Mouse (Mus musculus): Measurements from ENCODE around the gene Cldn7.
"Not testable (repeated sequence)": the region's sequence is repeated elsewhere in the genome, so short reads cannot be mapped to it uniquely, and the experiment has no call there.

Gene Cldn7
- long read RNA-seq, experiment 1 = 0 reads
- long read RNA-seq, experiment 2 = 0 reads

DNA sequence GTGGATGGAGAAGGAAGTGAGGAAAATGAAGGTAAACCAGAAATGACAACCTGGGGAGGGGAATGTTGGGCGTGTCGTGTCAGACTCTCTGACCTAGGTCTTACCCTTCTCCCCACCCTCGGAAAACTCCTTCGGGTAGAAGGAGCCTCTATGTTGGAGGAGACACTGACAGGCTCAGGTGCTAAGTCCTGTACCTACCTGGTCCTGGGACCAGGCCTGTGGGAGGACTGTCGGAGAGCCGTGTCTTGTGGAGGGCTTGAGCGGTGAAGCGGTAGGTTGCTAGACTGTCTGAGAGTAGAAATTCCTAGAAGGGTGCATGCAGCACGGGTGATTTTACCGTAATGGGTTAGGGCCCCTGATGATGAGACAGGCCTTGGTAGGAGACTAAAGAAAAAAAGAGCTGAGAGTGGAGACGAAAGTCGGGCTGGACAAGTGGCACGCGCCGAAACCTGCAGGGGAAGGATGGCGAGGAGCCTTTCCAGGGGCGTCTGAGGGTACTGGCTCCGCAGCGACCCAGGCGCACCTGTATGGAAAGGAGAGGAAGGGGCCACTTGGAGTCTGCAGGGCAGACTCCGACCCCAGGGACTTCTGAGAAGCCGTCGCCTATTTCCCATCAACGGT, at the start of gene Cldn7:
Gene Cldn7, plus strand, starts transcription at position 130 of the 621 bp plus-strand sequence.
- intact Hi-C loops (cut with DNase I) = no loop called here

DNA sequence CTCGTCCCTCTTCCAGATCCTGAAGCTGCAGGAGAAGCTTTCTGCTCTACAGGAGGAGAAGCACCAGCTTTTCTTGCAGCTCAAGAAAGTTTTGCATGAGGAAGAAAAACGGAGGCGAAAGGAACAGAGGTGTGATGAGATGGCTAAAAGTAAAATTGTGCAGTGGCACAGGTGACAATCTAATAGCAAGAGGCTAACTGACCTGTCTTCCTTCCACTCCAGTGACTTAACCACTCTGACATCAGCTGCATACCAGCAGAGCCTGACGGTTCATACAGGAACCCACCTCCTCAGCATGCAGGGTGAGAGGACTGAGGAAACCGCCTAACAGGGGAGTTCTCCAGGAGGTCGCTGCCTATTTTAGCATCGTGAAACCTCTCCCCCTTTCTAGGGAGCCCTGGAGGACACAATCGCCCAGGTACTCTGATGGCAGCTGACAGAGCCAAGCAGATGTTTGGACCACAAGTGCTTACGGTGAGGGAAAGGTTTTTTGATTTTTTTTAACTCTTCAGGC, 49.6 kb upstream of the Cldn7 start:
- intact Hi-C loops (cut with DNase I) = no loop called here

DNA sequence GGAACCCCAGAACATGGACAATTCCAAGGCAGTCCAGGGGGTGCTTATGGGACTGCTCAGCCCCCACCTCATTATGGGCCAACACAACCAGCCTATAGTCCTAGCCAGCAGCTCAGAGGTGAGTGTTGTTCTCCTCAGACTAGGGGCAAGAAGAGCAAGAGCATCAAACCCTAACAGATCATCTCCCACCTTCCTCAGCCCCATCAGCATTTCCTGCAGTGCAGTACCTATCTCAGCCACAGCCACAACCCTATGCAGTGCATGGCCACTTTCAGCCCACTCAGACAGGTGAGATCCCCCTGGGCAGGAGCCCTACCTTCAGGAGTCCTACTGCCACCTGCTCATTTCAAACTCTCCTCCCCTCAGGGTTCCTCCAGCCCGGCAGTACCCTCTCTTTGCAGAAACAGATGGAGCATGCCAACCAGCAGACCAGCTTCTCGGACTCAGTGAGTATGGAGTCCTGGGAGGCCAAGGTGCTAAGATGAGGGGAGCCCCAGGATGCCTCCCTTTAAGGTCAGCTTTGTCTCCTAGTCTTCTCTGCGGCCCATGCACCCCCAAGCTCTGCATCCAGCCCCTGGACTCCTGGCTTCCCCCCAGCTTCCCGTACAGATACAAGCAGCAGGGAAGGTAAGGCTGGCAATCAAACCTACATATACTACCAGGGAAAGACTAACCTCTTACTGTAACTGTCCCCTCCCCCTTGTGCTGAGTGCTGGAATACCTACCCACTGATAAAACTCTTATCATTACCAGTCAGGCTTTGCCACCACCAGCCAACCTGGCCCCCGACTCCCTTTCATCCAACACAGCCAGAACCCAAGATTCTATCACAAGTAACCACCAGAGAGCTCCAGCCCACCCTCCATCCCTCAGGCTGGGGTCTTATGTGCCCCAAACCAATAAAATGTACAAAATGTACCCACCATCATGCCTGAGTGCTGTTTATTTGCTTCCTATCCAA, 48.6 kb upstream of the Cldn7 start:
- intact Hi-C loops (cut with DNase I) = no loop called here

DNA sequence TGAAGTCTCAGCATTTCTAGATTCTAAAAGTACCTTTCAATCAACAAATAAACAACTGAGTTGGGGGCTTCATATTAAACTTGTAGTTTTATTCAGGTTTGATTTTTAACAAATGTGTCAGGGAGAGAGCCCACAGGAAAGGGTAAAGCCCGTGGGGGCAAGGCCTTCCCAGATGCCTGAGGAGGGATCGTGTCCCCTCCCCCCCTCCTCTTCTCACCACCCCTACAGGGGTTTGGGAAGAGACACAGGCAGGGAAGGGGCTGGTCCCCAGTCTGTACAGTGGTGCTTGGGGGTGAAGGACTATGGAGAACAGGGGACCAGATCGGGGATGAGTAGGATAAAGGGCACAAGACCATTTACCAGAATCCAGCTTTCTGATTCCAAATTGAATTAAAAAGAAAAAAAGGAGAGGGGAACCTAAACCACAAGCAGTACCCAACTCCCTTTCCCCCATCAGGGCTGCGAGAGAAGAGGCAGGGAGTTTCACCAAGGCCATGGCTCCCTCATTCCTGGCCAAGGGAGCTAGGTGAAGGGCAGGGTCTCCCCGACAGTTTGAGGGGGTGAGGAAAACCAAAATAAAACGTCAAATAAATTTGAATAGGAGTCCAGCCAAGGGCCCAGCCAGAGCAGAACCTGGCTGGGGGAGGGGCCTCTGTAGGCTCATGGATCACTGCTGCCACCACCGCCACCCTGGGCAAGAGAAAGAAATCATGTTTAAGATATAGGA, 47.8 kb upstream of the Cldn7 start:
- intact Hi-C loops (cut with DNase I) = not testable (repeated sequence)

DNA sequence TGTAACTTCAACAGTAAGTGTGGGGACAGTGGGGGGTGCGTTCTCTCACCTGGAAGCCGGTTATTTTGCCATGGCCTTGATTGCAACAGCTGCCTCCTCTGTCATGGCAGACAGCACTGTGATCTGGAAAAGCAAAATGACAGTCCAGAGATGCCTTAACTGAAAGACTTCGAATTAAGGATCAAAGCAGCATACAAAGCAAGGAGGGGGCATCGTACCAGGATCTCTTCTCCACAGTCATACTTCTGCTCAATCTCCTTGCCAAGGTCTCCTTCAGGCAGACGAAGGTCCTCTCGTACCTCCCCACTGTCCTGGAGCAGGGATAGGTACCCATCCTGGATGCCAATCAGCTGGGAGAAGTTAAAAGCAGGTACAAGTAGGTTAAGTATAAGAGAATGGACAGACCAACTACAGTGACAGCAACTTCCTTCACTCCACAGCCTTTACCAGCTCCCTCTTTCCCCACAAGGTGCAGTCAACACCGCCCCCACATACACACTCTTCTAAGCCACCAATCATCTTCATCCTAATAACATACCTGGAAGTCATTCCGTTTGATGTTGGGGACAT, 47.1 kb upstream of the Cldn7 start:
- intact Hi-C loops (cut with DNase I) = no loop called here

DNA sequence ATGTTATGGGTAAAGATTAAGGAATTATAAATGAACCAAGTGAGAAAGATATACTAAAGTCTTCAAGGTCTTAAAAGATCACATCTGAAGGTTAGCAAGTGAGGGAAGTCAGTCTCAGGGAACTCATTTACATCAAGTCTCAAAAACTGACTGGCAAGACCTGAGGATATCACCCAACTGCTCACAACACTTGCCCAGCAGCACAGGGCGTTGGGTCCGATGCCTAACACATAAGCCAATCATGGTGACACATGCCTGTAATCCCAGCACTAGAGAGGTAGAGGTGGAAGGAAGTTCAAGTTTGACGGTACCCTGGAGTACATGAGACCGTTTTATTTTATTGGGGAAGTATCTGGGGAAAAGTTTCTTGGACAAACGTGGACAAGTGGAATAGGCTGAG, 46.5 kb upstream of the Cldn7 start:
- intact Hi-C loops (cut with DNase I) = no loop called here

DNA sequence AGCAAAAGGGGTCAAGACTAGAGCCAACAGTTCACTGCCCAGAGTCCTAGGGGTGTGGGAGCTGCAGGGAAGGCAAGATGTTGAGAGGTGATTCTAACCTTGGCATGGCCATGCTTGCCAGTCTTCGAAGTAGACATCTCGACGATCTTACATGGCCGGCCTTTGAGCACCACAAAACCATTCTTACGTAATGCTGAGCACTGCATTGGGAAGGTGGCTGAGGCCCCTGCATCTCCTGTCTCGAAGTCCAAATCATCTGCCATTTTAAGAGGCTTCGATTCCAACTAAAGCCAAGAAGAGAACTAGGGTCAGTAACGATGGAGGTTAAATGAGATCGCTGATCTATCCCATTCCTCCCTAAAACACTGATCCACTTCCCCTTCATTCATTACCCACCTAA, 45.5 kb upstream of the Cldn7 start:
- intact Hi-C loops (cut with DNase I) = no loop called here

DNA sequence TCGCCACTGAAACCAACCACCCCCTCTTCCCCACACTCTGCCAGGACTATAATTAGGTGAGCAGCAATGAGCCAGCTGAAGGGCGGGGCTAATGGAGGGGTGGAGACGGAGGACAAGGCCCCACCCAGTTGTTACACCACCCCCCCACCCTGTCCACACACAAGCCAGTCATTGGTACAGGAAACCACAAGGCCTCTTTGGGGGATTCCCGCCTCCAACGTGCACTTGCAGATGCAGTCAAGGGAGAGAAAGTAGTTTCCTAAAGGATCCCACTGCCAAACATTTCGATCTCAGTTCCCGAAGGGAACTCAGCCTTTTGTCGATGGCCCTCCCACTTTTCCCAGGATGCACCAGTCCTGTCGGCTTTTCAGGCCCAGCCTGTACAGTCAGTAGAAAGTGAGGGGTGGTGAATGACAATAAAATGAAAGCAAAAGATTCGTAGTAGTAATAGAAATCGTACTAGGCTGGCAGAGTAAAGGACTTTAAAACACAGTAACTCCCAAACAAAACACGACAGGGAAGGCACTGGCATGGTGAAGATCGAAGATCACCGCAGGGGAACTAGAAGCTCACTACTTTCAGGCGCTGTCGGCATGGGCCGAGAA, 44.8 kb upstream of the Cldn7 start:
- intact Hi-C loops (cut with DNase I) = no loop called here

DNA sequence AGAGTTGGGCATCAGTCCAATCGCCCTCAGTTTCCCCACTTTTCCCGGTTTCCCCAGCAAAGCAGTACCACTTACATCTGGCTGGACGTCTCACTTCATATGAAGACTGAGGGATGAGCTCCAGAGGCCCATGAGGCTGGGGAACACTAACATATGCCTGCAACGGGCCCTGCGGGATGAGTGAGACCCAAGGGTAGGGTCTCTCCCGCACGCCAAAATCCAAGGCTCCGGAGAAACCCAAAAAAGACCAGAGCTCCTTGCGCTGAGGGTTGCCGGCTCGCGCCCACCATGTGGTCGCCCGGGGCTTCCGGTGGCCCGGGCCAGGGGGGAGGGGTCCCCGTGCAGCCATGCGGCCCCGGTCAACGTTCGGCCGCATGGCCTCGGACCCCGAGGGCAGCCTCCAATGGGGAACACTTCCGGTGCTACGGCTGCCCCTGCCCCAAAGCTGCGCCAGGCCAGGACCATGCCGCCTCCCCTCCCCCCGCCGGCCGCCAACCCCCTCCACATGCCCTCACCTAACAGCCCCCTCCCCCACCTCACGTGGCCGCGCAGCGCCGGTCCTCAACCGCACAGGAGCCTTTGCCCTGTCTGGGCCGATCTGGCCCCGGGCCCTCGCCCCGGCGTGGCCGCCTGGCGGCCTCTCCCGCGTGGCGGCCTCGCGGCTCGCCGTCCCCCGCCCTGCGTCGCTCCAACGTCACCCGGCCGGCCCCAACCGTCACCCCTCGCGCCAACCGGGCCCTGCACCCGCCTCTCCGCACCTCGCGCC, 44.1 kb upstream of the Cldn7 start:
- intact Hi-C loops (cut with DNase I) = no loop called here

DNA sequence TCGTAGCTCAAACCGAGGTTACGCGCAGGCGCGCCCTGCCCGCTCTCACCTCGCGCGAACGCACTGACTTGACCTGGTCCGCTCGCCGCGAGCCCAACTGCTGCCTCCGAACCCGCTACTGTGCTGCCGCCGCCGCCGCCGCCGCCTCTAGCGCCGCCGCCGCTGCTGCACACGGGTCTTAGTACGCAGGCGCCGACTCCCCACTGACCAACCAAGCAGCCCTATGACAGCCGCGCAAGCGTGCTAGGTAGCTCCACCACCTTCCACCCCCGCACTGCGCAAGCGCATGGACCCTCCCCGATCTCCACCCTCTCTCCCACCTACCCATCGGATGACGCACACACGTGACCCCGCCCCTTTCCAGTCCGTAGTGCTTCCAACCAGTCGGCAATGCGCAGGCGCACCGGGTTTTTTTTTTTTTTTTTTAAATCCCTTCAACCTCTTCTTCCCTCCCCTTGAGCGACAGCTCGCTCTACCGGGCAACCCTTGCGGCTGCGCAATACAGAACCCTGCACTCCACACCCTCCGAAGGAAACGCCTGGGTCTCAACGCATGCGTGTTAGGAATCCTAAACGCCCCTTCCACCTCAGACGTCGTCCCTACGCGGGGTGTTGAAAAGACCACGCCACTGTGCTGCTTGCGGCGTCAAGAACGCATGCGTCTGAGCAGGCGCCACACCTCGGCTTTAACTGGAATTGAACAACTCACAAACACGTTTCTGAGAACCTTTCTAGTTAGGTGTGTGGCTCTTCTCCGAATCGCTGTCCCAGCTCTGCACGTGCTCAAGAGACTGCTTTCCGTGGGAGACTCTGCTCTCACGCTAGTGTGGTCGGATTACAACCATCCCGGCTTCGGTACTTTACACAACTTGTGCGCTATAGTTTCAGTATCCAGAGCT, 43.2 kb upstream of the Cldn7 start, which contains the start of gene Eif5a:
Gene Eif5a, minus strand, starts transcription at position 845 of the 898 bp plus-strand sequence.
- intact Hi-C loops (cut with DNase I) = no loop called here

DNA sequence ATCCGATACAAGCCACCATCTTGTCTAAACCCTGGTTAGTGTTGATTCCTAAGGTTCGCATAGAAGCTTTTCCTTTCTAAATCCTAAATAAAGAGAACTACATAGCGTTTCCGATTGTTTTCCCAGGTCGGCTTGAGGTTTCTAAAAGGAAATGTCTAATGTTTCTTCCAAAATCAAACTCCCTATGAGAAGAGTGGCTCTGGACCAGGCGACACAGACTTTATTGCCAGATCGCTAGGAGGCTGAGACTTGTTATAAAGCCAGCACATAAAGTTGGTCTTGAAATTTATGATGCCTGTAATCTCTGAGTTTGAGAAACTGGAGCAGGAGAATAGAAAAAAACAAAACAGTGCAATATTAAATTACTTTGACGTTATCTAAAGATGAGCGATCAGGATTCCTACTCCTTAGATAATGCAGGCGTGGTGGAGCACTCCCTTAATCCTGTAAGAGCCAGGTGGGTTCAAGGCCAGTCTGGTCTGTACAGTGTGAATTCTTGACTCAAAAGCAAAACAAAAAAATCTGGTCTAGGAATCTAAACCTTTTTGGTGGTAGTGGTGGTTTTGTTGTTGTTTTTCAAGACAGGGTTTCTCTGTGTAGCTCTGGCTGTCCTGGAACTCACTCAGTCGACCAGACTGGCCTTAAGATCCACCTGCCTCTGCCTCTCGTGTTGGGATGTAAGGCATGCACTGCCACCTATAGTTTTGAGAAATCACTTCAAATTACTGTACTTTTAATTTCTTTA, 42.4 kb upstream of the Cldn7 start:
- intact Hi-C loops (cut with DNase I) = no loop called here

DNA sequence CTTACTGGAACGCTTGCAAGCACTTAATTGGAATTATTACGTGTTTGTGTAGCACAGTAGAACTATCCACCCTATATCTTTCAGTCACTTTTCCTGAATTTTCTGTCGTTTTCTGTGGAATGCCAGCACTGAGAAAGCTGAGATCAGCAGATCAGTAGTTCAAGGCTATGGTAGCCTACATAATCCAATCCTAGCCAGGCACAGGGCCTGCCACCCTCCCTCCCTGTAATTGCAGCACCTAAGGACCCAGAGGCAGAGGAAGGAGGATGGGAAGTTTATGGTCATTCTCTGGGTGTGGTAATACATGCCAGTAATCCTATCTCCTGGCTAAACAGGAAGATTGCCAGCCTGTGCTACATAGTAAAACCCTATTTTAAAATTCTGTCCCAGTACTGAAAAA, 41.8 kb upstream of the Cldn7 start:
- intact Hi-C loops (cut with DNase I) = no loop called here

DNA sequence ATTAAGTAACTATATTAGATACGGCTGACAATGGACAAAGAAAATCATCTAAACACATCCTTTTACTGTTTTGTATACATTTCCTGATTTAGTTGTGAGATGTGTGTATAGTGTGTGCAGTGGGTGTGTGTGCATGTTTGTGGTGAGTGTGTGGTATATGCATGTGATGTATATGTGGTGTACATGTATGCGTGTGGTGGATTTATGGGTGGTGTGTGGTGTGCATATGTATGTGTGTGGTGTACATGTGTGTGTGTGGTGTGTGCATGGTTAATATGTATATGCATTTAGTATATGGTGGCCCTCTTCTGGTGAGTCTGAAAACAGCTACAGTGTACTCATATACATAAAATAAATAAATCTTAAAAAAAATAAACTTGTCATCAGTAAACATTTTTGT, 37.1 kb upstream of the Cldn7 start:
- intact Hi-C loops (cut with DNase I) = no loop called here

DNA sequence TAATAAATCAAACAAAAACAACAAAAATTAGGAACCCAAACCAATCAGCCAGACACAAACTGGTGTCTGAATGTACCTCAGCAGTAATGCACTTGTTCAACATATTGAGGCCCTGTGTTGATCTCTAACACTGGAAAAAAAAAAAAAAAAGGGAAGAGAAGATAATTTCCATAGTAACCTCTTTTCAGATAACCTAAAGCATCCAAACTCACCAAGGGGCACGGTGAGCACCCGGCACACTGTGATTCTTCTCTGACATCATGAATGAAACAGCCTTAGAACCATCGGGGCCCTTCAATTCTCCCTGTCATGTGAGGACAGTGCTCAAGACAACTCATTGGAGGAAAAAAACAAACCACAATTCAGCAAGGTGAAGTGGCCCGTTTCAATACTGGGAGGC, 34.9 kb upstream of the Cldn7 start:
- intact Hi-C loops (cut with DNase I) = loop anchor here (10.0 kb wide), 1 partner anchor 285 kb away; the partner anchor contains the start of gene Slc16a11

DNA sequence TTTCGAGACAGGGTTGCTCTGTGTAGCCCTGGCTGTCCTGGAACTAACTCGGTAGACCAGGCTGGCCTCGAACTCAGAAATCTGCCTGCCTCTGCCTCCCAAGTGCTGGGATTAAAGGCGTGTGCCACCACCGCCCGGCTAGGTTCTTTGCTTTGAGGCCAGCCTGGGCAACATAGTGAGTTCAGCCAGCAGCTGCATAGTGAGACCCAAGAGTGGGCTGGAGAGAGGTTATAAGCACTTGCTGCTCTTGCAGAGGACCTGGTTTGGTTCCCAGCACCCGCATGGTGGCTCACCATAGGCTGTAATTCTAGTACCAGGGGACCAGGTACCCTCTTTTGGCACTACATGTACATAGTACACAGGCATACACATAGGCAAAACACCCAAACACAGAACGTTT, 34.4 kb upstream of the Cldn7 start:
- intact Hi-C loops (cut with DNase I) = loop anchor here (10.0 kb wide), 1 partner anchor 285 kb away; the partner anchor contains the start of gene Slc16a11

DNA sequence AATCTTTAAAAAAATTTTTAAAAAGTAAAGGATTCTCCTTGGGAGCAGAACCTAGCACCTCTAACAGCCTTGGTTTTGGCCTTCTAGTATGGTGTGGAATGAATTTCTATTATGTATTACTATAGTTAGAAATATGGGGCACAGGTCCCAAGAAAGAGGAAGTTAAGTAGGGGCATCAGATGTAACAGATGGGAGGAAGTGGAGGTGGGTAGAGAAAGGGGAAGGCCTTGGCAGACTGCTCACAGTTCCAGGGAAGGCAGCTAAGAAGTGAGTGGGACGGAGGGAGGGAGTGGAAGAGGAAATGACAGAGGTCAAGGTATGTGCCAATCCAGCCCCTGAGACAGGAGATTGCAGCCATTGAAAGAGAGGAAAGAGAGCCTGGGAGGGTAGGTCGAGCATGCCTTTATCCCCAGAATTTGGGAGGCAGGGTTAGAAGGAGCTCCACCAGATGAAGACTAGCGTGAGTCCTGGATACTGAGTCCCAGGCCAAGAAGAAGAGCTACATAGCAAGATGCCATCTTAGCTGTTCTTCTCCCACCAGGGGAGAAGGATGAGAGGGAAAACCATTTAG, 33.5 kb upstream of the Cldn7 start:
- intact Hi-C loops (cut with DNase I) = loop anchor here (10.0 kb wide), 1 partner anchor 284 kb away; the partner anchor contains the start of gene Slc16a11

DNA sequence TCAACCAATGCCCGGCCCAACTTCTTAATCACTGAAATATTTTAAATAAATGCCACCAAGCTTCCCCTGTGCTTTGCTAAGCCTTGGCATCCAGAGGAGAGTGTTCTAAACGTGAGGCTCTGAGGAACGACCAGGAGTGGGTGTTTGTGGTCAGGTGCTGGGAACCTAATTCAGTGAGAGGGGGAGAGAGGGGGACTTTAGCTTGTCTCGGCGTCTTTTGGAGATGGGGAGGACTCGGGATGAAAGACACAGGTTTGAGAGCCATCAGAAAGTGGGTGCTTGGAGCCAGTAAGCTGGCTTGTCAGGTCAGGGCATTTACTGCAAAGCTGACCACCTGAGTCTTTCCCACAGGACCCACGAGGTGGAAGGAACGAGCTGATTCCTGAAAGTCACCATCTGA, 32.8 kb upstream of the Cldn7 start:
- intact Hi-C loops (cut with DNase I) = loop anchor here (10.0 kb wide), 1 partner anchor 283 kb away; the partner anchor contains the start of gene Slc16a11

DNA sequence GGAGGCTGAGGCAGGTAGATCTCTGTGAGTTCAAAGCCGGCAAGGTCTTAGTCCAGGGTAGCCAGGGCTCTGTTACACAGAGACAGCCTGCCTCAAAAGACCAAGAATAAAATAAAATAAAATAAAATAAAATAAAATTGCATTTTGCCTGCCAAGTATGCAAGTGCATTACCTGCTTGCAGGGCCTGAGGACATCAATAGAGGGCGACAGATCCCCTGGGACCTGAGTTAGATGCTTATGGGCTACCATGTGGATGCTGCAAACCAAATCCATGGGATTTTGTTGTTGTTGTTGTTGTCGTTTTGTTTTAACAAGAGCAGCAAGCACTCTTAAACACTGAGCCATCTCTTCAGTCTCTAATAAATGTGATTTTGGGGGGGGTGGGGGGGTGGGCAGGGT, 32.3 kb upstream of the Cldn7 start:
- intact Hi-C loops (cut with DNase I) = loop anchor here (10.0 kb wide), 1 partner anchor 283 kb away; the partner anchor contains the start of gene Slc16a11

Data from adrenal gland (tissue).